Mouse (Mus musculus) hindbrain, postnatal 0 days (tissue): ENCODE measurements at regions not wholly inside any gene's neighbourhood (a gene's known extent, or its start where the extent isn't known, plus 50 kb on each side); places are given as distances from the start of the nearest gene placed in this dataset.

Experiments
- ATAC-seq: fragments of 200-750 bp; cut with Nextera tagmentation; 2 replicates; pipeline ENCODE4 v1.8.0; 2017; ENCODE audit warnings: mild to moderate bottlenecking, moderate TSS enrichment, moderate library complexity
- DNase-seq: peaks from one replicate; pipeline ENCODE4 v3.0.0-alpha.2; 2015; ENCODE audit warnings: low spot score
- H3K27ac ChIP-seq: fragments of 300-500 bp; sonication (generic); 2 replicates; pipeline ENCODE4 v1.5.1; 2014; ENCODE audit warnings: mild to moderate bottlenecking
- H3K27me3 ChIP-seq: fragments of 300-500 bp; sonication (generic); 2 replicates; pipeline ENCODE4 v1.6.1; 2014; ENCODE audit warnings: low read length, mixed read lengths; ENCODE audit not compliant: insufficient read depth
- H3K36me3 ChIP-seq: fragments of 300-500 bp; sonication (generic); 2 replicates; pipeline ENCODE4 v1.6.1; 2014; ENCODE audit warnings: low read length, mixed read lengths; ENCODE audit not compliant: insufficient read depth
- H3K4me1 ChIP-seq: fragments of 300-500 bp; sonication (generic); 2 replicates; pipeline ENCODE4 v1.6.1; 2014; ENCODE audit warnings: antibody characterized with exemption, low read length, mixed read lengths; ENCODE audit not compliant: insufficient read depth
- H3K4me2 ChIP-seq: fragments of 300-500 bp; sonication (generic); 2 replicates; pipeline ENCODE4 v1.6.1; 2014; ENCODE audit warnings: low read depth, mild to moderate bottlenecking, low read length, moderate library complexity, mixed read lengths
- H3K4me3 ChIP-seq: fragments of 300-500 bp; sonication (generic); 2 replicates; pipeline ENCODE4 v1.5.1; 2014; ENCODE audit warnings: low read length
- H3K9ac ChIP-seq: fragments of 300-500 bp; sonication (generic); replicated peaks from 2 replicates; pipeline ENCODE4 v1.6.1; 2014; ENCODE audit warnings: mild to moderate bottlenecking, low read length, moderate library complexity, mixed read lengths
- H3K9me3 ChIP-seq: fragments of 300-500 bp; sonication (generic); 2 replicates; pipeline ENCODE4 v1.6.1; 2016; ENCODE audit warnings: low read length, mixed read lengths
- CTCF ChIP-seq: IDR thresholded peaks from 2 replicates; pipeline ENCODE4 v1.5.1; 2016; ENCODE audit warnings: antibody characterized with exemption, control low read depth, low read depth
- WGBS: fragments of 180-500 bp; shearing (Covaris S2); extraction: QIAGEN DNeasy Blood & Tissue Kit; methylation state at CpG from one replicate; pipeline ENCODE4 v1.1.7; 2014; 5-methylcytosine and 5-hydroxymethylcytosine counted together

DNA sequence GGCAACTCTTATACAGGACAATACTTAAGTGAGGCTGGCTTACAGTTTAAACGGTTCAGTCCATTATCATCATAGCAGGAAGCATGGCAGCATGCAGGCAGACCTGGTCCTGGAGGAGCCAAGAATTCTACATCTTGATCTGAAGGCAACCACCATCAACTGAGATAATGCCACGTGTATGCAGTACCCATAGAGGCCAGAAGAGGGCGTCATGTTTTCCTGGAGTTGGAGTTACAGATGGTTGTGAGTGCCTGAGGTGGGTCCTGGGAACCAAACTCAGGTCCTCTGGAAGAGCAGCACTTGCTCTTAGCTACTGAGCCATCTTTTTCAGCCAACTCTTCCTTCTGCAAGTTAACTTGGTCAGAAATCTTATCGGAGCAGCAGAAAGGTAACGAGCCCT is 96.7 kb upstream of the 1600014C23Rik start:
- Histone ChIP-seq H3K4me3 (no peak overlapping the region), H3K36me3 (no peaks in the 10 kb centered on the region), H3K9ac (no peak overlapping the region), H3K9me3 (peaks cover 6% of the 10 kb centered on the region; the same call in 1 of the 2 replicates), H3K27ac (no peak overlapping the region), H3K4me1 (no peaks in the 10 kb centered on the region), H3K4me2 (no peak overlapping the region), H3K27me3 (no peaks in the 10 kb centered on the region)
- DNase-seq (no peak), ATAC-seq (no peak)
- peak; percentile 30; the same call in 1 of the 2 replicates for TF ChIP-seq CTCF
- WGBS: 86% methylated on average over 5 of the region's 5 CpGs

DNA sequence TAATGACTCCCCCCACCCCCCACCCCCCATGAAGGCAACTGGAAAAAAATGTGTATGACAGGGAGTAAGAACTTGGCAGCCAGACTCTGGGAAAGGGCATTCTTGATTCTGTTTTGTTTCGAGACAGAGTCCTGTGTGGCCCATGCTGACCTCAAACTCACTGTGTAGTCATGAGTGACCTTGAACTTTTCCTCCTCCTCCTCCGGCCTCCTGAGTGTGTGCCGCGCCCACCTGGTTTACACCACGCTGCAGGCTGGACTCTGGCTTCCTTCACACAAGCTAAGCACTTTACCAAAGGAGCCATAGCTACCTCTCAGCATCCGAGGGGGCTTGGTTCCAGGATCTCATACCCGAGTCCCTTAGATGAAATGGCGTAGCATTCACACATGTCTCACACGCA is 95.9 kb upstream of the 1600014C23Rik start:
- peaks cover 6% of the 10 kb centered on the region; the same call in 1 of the 2 replicates for H3K9me3 ChIP-seq
- no peak overlapping the region for H3K27ac ChIP-seq
- no peak overlapping the region for H3K9ac ChIP-seq
- H3K27me3 ChIP-seq: no peaks in the 10 kb centered on the region
- H3K36me3 ChIP-seq: no peaks in the 10 kb centered on the region
- H3K4me2 ChIP-seq: no peak overlapping the region
- no peak for TF ChIP-seq CTCF
- no peak for ATAC-seq
- no peak overlapping the region for H3K4me3 ChIP-seq
- 93% methylated on average over 9 of the region's 9 CpGs for WGBS
- H3K4me1 ChIP-seq: no peaks in the 10 kb centered on the region
- no peak for DNase-seq

DNA sequence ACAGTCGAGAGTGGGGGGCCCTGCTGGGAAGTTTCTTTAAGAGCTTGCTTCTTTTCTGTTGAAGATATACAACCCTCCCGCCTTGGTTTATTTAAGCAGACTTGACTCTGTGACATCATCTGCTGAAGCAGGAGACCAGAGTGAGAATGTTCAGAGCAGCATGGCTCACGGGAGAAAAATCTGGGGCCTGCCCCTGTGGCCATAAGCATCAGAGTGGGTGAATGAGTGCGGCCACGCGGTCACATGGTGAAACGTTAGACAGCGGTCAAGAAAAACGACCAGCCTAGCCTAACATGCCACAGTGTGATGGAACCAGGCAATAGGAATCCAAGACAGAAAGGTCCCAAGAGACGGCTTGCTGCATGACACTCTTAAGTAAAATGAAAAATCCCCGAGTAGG is 95.2 kb upstream of the 1600014C23Rik start:
- Histone ChIP-seq H3K4me2 (no peak overlapping the region), H3K4me3 (no peak overlapping the region), H3K9ac (no peak overlapping the region), H3K4me1 (no peaks in the 10 kb centered on the region), H3K27ac (no peak overlapping the region), H3K36me3 (no peaks in the 10 kb centered on the region), H3K27me3 (no peaks in the 10 kb centered on the region), H3K9me3 (peaks cover 6% of the 10 kb centered on the region; the same call in 1 of the 2 replicates)
- no peak for TF ChIP-seq CTCF
- DNase-seq: no peak
- no peak for ATAC-seq
- WGBS: 82% methylated on average over 11 of the region's 11 CpGs

DNA sequence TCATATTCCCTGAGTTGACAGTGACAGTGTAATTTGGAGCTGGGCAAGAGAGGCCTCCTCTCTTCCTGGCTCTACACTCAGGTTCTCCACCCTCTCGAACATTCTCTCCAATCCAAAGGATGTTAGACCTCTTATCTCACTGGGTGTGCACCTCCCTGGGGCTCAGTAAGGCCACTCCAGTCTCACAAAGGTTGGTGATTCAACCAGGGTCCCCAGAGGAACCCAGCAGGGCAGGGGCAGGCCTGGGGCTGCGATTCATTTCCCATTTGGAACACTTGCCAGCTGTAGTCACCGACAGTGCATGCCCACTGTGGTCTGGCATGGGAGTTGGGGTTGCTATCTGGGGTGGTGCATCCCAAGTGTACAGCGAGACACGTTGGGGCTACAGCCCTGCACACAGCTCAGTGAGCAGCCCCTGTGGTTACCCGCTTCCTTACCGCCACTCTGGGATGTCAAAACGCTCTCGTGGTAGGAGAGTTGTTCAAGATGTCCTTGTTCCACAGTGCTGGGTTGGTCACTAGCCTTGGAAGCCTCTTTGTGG is 94.7 kb upstream of the 1600014C23Rik start:
- no peak overlapping the region for H3K9ac ChIP-seq
- H3K36me3 ChIP-seq: no peaks in the 10 kb centered on the region
- H3K27me3 ChIP-seq: no peaks in the 10 kb centered on the region
- no peak overlapping the region for H3K4me3 ChIP-seq
- H3K27ac ChIP-seq: no peak overlapping the region
- H3K9me3 ChIP-seq: peaks cover 6% of the 10 kb centered on the region; the same call in 1 of the 2 replicates
- no peak for DNase-seq
- no peak for TF ChIP-seq CTCF
- 89% methylated on average over 9 of the region's 9 CpGs for WGBS
- no peak overlapping the region for H3K4me2 ChIP-seq
- no peak for ATAC-seq
- no peaks in the 10 kb centered on the region for H3K4me1 ChIP-seq

DNA sequence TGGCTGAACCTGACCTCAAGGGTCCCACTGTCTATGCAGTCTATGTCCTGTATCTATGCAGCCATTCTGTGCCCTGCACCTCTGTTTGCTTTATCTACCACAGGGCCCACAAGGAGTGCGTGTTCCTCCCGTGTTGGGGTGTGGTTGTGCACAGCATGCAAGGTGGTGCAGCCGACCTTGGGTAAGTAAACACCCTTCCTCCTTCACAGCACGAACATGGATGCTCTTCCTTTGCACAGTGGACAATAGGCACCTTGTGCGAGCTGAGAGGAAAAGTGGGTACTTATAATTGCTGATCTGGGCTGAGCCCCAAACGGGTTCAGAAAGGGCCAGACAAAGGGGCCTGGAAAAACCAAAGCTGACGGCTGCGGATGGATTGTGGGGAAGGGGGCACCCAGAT is 91.3 kb upstream of the 1600014C23Rik start:
- H3K4me1 ChIP-seq: no peaks in the 10 kb centered on the region
- no peaks in the 10 kb centered on the region for H3K36me3 ChIP-seq
- ATAC-seq (0 out of 2 replicates have a peak, but pooled peaks have one; percentile 6), DNase-seq (no peak)
- no peaks in the 10 kb centered on the region for H3K27me3 ChIP-seq
- 51% methylated on average over 8 of the region's 8 CpGs for WGBS
- H3K4me2 ChIP-seq: no peak overlapping the region
- no peak overlapping the region for H3K4me3 ChIP-seq
- no peak for TF ChIP-seq CTCF
- no peaks in the 10 kb centered on the region for H3K9me3 ChIP-seq
- H3K9ac ChIP-seq: no peak overlapping the region
- H3K27ac ChIP-seq: no peak overlapping the region

DNA sequence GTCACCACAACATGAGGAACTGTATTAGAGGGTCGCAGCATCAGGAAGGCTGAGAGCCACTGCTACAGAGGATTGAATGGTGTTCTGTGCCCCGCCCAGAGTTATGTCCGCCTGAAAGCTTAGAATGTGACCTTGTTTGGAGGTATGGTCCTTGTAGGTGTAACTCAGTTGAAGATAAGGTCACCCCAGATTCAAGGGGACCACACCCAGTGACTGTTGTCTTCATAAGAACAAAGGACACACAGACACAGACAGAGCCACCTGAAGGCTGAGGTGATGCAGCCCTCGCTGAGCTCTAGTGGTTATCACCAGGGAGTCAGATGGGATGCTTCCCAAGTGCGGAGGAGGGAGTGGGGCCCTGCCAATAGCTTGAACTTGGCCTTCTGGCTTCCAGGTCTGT is 89.9 kb upstream of the 1600014C23Rik start:
- DNase-seq (no peak), ATAC-seq (no peak)
- 85% methylated on average over 5 of the region's 5 CpGs for WGBS
- no peak overlapping the region for H3K27ac ChIP-seq
- no peak for TF ChIP-seq CTCF
- H3K27me3 ChIP-seq: no peaks in the 10 kb centered on the region
- no peaks in the 10 kb centered on the region for H3K4me1 ChIP-seq
- no peak overlapping the region for H3K4me3 ChIP-seq
- H3K4me2 ChIP-seq: no peak overlapping the region
- H3K9ac ChIP-seq: no peak overlapping the region
- H3K36me3 ChIP-seq: no peaks in the 10 kb centered on the region
- no peaks in the 10 kb centered on the region for H3K9me3 ChIP-seq

DNA sequence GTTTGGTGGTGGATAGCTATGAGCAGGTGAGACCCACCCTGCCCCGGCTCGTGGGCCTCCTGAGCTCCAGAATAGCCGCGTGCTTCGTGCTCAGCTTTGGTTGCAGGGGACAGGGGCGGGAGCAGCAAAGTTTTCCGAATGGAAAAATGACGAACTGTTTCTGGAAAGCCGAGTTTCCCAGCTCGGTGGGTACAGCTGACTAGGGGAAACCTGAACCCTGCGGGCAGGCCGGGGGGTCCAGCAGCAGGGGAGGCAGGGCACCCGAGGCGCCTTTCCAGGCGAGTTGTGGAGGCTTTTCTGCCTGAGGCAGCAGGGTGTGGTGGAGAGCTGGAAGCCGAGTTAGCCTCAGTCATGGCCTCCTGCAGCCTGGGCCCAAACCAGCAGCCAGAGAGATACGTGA is 88.8 kb upstream of the 1600014C23Rik start:
- no peak for DNase-seq
- no peaks in the 10 kb centered on the region for H3K27me3 ChIP-seq
- no peak for ATAC-seq
- no peak overlapping the region for H3K4me3 ChIP-seq
- H3K27ac ChIP-seq: no peak overlapping the region
- 88% methylated on average over 17 of the region's 17 CpGs for WGBS
- no peaks in the 10 kb centered on the region for H3K9me3 ChIP-seq
- TF ChIP-seq CTCF: no peak
- no peak overlapping the region for H3K9ac ChIP-seq
- no peaks in the 10 kb centered on the region for H3K36me3 ChIP-seq
- no peaks in the 10 kb centered on the region for H3K4me1 ChIP-seq
- H3K4me2 ChIP-seq: no peak overlapping the region
